Mouse (Mus musculus) lung, adult 2 months (tissue): ENCODE measurements around the gene Cped1. TPM values are rescaled to one million over a fixed set of nuclear protein-coding genes. Genes with fewer than 3 reads are reported as not detected.

Experiments
- DNase-seq: peaks from one replicate; pipeline ENCODE4 v3.0.0; 2022
- H3K4me1 ChIP-seq: fragments of 200-500 bp; 2 replicates; pipeline ENCODE4 v1.6.1; 2011; ENCODE audit warnings: low read length; ENCODE audit not compliant: control insufficient read depth, insufficient read depth
- H3K4me3 ChIP-seq: fragments of 200-500 bp; replicated peaks from 2 replicates; pipeline ENCODE3; 2011; ENCODE audit warnings: low read depth, mild to moderate bottlenecking, control low read depth, low read length; ENCODE audit errors: extremely low read depth
- CTCF ChIP-seq: fragments of 200-500 bp; IDR thresholded peaks from 2 replicates; pipeline ENCODE4 v1.5.1; 2011; ENCODE audit warnings: mild to moderate bottlenecking, low read length, control low read depth; ENCODE audit not compliant: insufficient read depth
- POLR2A ChIP-seq: fragments of 200-500 bp; IDR thresholded peaks from 2 replicates; pipeline ENCODE4 v1.6.1; 2011; ENCODE audit warnings: low read depth, mild to moderate bottlenecking, control low read depth, low read length, borderline replicate concordance; ENCODE audit errors: extremely low read depth
- WGBS: fragments of 180-500 bp; shearing (Covaris S2); methylation state at CpG from one replicate; pipeline ENCODE4 v1.1.7; 2018; 5-methylcytosine and 5-hydroxymethylcytosine counted together
- polyA plus RNA-seq: library from polyadenylated mRNA; depleted of rRNA; stranded (reverse); fragments of >200 nt; gene quantifications from 2 replicates; pipeline ENCODE4 v1.2.3, GENCODE M21; 2012

The Cped1 gene
- polyA plus RNA-seq, 1 experiment: 29.4 TPM

GRCm38 (mm10) chr6:22010761-22011281 lies 25.1 kb downstream of the Cped1 start:
- peaks cover 3% of the 10 kb centered on the region; the same call in 1 of the 2 replicates for H3K4me1 ChIP-seq
- H3K4me3 ChIP-seq: no peak overlapping the region
- TF ChIP-seq CTCF: no peak
- TF ChIP-seq POLR2A: no peak
- 69% methylated on average over 11 of the region's 11 CpGs for WGBS
- DNase-seq: no peak

DNA sequence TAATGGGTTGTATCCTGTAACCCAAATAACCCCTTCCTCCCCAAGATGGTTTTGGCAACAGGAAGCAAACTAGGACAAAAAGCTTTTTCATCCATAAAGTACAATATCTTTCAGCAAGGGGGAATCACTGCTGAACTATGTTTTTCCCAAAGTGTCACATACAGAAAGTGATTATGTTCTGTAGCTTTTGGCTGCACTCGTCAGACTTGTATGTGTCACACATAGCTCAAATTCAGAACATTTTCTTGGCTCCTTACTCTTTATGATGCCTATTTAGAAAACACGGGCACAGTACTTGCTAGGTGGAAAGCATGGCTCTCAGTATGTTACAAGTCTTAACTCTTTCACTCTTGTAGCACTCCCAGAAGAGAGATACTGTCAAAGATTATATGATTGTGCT lies 25.8 kb downstream of the Cped1 start:
- DNase-seq: no peak
- TF ChIP-seq POLR2A (no peak), CTCF (no peak)
- 46% methylated on average over 2 of the region's 2 CpGs for WGBS

DNA sequence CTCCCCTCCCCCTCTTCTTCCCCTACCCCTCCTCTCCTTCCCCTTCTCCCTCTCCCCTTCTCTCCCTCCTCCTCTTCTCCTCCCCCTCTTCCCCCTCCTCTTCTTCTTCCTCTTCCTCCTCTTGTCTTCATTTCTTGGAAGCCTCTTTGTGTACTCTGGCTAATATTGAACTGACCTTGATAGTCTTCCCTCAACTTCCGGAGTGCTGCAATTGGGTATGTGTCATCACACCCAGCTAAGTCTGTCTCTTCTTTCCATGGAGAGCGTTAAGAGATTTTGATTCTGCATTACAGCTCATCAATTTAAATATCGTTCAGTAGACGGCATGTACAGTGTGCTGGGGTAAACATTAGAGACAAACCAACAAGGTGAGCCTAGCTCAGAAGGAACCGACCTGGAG lies 26.4 kb downstream of the Cped1 start:
- no peak overlapping the region for H3K4me3 ChIP-seq
- 53% methylated on average over 5 of the region's 5 CpGs for WGBS
- TF ChIP-seq POLR2A (no peak), CTCF (no peak)
- DNase-seq: no peak
- H3K4me1 ChIP-seq: peaks cover 3% of the 10 kb centered on the region; the same call in 1 of the 2 replicates

More for the DNA sequence above, 25.8 kb downstream of the Cped1 start:
- H3K4me3 ChIP-seq: no peak overlapping the region
- peaks cover 3% of the 10 kb centered on the region; the same call in 1 of the 2 replicates for H3K4me1 ChIP-seq

DNA sequence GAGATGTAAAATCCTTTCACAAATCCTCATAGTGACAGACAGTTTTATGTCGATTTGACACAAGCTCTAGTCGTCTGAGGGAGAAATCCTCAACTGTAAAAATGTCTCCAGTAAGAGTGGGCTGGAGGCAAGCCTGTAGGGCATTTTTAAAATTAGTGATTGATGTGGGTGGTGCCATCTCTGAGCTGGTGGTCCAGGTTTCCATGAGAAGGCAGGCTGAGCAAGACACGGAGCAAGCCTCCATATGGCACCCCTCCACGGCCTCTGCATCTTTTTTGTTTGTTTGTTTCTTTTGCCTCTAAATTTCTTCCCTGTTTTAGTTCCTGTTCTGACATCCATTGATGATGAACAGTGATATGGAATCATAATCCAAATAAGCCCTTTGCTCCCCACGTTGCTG lies 26.8 kb downstream of the Cped1 start:
- TF ChIP-seq POLR2A (no peak), CTCF (no peak)
- WGBS: 60% methylated on average over 5 of the region's 5 CpGs
- Histone ChIP-seq H3K4me1 (peaks cover 3% of the 10 kb centered on the region; the same call in 1 of the 2 replicates), H3K4me3 (no peak overlapping the region)
- DNase-seq: no peak

DNA sequence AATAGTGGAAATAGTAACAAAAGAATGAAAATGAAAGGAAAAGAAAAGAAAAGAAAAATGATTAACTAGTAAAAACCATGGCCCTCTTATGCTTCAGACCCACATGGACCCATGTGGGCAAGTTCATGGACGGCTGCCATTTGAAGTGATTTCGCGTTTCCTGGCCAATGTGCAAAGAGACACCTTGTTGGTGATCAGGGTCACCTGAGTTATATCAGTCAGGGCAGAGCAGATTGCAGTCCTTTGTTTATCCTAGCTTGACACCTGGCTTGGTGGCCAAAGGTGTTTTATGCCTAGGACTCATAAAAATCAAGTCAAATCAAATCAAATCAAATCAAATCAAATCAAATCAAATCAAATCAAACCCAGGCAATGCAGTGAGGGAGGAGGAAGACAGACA lies 27.7 kb downstream of the Cped1 start:
- TF ChIP-seq CTCF (no peak), POLR2A (no peak)
- no peak for DNase-seq
- 94% methylated on average over 3 of the region's 3 CpGs for WGBS

DNA sequence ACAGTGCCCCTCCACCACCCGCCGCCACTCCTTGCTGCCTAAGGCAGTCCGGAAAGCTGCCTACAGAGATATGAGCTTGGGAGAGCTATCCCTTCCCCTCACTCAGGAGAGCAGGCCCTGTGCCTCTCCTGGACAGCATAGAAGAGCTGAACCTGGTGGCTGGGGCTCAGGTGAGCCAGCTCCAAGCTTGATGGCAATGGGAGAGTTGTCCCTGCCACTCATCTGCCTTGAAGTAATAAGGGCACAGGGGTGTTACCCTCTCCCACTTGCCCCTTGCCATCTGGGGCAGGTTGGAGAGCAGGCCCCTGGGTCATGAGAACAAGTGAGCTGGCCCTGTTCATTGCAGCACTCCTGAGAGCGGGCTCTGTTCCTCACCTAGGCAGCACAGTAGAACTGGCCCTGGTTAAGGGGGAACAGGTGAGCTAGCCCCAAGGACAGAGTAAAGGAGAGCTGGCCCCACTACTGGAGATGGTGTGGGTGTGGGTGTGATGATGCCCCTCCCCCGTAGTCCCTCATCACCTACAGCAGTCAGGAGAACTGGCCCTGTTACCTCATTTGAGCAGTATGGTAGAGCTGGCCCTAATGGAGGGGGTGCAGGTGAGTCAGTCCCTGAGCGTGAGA lies 28.7 kb downstream of the Cped1 start:
- WGBS: 95% methylated on average over 6 of the region's 6 CpGs
- TF ChIP-seq POLR2A: no peak
- TF ChIP-seq CTCF: no peak
- no peak for DNase-seq
- H3K4me1 ChIP-seq: peaks cover 3% of the 10 kb centered on the region; the same call in 1 of the 2 replicates
- no peak overlapping the region for H3K4me3 ChIP-seq

More for the DNA sequence above, 27.7 kb downstream of the Cped1 start:
- Histone ChIP-seq H3K4me1 (peaks cover 3% of the 10 kb centered on the region; the same call in 1 of the 2 replicates), H3K4me3 (no peak overlapping the region)

DNA sequence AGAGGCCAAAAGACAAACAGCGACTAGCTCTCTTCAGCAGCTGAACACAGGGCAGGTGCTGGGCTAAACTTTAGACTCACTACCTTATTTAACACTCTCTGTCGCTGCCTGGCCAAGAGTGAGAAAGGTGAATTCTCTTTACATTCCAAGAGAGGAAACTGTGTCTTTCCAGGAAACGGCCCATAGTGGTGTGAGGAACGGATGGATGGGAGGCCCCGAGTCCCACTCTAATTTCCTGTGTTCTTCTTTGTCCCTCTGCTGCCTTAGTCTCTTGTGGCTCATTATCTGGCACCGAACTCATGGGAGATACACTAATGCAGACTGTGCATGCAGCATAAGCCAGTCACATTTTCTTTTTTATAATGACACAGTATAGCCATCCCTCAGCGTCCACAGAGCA lies 31.9 kb downstream of the Cped1 start:
- 45% methylated on average over 7 of the region's 7 CpGs for WGBS
- Histone ChIP-seq H3K4me1 (peaks cover 3% of the 10 kb centered on the region), H3K4me3 (no peak overlapping the region)
- no peak for TF ChIP-seq CTCF
- TF ChIP-seq POLR2A: no peak
- no peak for DNase-seq

- TF ChIP-seq CTCF (no peak), POLR2A (no peak)
- WGBS: 68% methylated on average over 8 of the region's 8 CpGs
- no peak for DNase-seq
- Histone ChIP-seq H3K4me3 (no peak overlapping the region), H3K4me1 (peaks cover 3% of the 10 kb centered on the region)
These were observed 33.2 kb downstream of the Cped1 start for GRCm38 (mm10) chr6:22018768-22019445.

GRCm38 (mm10) chr6:22019637-22020036 lies 33.9 kb downstream of the Cped1 start:
- no peak for DNase-seq
- TF ChIP-seq POLR2A (no peak), CTCF (no peak)
- Histone ChIP-seq H3K4me3 (no peak overlapping the region), H3K4me1 (peaks cover 3% of the 10 kb centered on the region)
- WGBS: 23% methylated on average over 10 of the region's 10 CpGs
